ENCODE assay signal across 10 mouse cellular contexts in genomic region chr10:127751548-127751947, GRCm38 (mm10). TPM values are rescaled to one million over a fixed set of nuclear protein-coding genes. Genes with fewer than 3 reads are reported as not detected.
DNase-seq lines count a peak whose midpoint lies in the region; ATAC-seq and TF ChIP-seq lines count a peak whose summit lies in the region.
"Had no signal": no experiment of that assay in that cellular context is flagged by ENCODE, and none has a peak within 500 bp of the region (broad histone marks: within the 10 kb centered on the region; RNA-seq: fewer than 3 reads in every experiment).

TSS of gene Gpr182 (minus strand) at chr10:127751732.

- peak within 1 kb of the TSS; percentile 56; the same call in 1 of the 2 replicates for H3K4me3 ChIP-seq in gastrocnemius, adult 2 months
- peak within 1 kb of the TSS; percentile 26 for H3K4me3 ChIP-seq in lung, embryonic 15.5 days
- H3K4me3 ChIP-seq in thymus, adult 2 months (ENCODE audit: control insufficient read depth, insufficient read depth, low read length) = no peak within 1 kb of the TSS

- H3K9ac ChIP-seq in lung, embryonic 15.5 days = no peak within 1 kb of the TSS

- intact Hi-C loops in gastrocnemius, adult 2 months (cut with DNase I) = no loop called here

- peak within 1 kb of the TSS; percentile 43 for H3K4me2 ChIP-seq in lung, embryonic 15.5 days

- TF ChIP-seq CTCF in gastrocnemius, adult 2 months (IDR thresholded peaks at IDR 0.05) = no peak
- TF ChIP-seq CTCF in thymus, adult 2 months (IDR thresholded peaks at IDR 0.05; ENCODE audit: borderline replicate concordance, control insufficient read depth, extremely low read depth, insufficient read depth, low read length, poor library complexity) = no peak

- peaks cover 6% of the 10 kb centered on the region; the same call in 1 of the 2 replicates for H3K36me3 ChIP-seq in lung, embryonic 15.5 days
- no peaks in the 10 kb centered on the region for H3K36me3 ChIP-seq in thymus, adult 2 months (ENCODE audit: control insufficient read depth, insufficient read depth, low read length)

- DNase-seq in gastrocnemius, adult 2 months = no peak
- DNase-seq in gastrocnemius, adult 18-20 months (ENCODE audit: low spot score) = no peak
- peak; percentile 54 for DNase-seq in kidney, adult 9 months
- DNase-seq in left cerebral cortex, adult 18-20 months (ENCODE audit: low spot score in 2 of 2) = no peak
- no peak for DNase-seq in gastrocnemius, adult 8-10 months (ENCODE audit: low spot score in 2 of 2)
- no peak for DNase-seq in thymus, adult 2 months
- DNase-seq: cerebellum, postnatal 25 days; thymus, postnatal 25 days had no signal

- H3K4me1 ChIP-seq in lung, embryonic 15.5 days = peaks cover 17% of the 10 kb centered on the region
- H3K4me1 ChIP-seq in thymus, adult 2 months (replicated peaks; ENCODE audit: control insufficient read depth, insufficient read depth, low read length) = no peaks in the 10 kb centered on the region

- H3K9me3 ChIP-seq in lung, embryonic 15.5 days = no peaks in the 10 kb centered on the region

- H3K27me3 ChIP-seq in lung, embryonic 15.5 days = no peaks in the 10 kb centered on the region
- H3K27me3 ChIP-seq in thymus, adult 2 months (ENCODE audit: control insufficient read depth, insufficient read depth, low read length) = no peaks in the 10 kb centered on the region

- peak within 1 kb of the TSS; percentile 8; the same call in 1 of the 2 replicates for H3K27ac ChIP-seq in gastrocnemius, adult 2 months
- H3K27ac ChIP-seq in lung, embryonic 15.5 days = no peak within 1 kb of the TSS
- no peak within 1 kb of the TSS for H3K27ac ChIP-seq in thymus, adult 2 months (ENCODE audit: control insufficient read depth, insufficient read depth, low read length)

- no peak for TF ChIP-seq POLR2A in thymus, adult 2 months (IDR thresholded peaks at IDR 0.05; ENCODE audit: control insufficient read depth, extremely low read depth, insufficient read depth, low read length, poor library complexity)

- WGBS in lung, embryonic 15.5 days = 34% methylated on average over 8 of the region's 8 CpGs
- WGBS in thymus, adult 2 months = 85% methylated on average over 8 of the region's 8 CpGs

- ATAC-seq in common myeloid progenitor, adult 5-6 weeks (replicated peaks; ENCODE audit: low read depth, poor library complexity, severe bottlenecking) = peak; percentile 51
- ATAC-seq in lung, embryonic 15.5 days (ENCODE audit: borderline replicate concordance, extremely low read depth, low FRiP score, low TSS enrichment) = peak; percentile 58

RNA-seq across cellular contexts. Expression of gene Gpr182, which starts in this region (rescaled TPM):
- total RNA-seq in gastrocnemius, adult 2 months (2021) = under 1 TPM; 0.22 to 0.36 TPM
- under 1 TPM; 0.14 to 0.25 TPM for total RNA-seq in gastrocnemius, adult 18-20 months (2021)
- total RNA-seq in common myeloid progenitor, adult 5-6 weeks (2017) = not detected in 2 replicates
- polyA plus RNA-seq in lung, embryonic 15.5 days (2015; fragmentation: Nextera tagmentation; extraction: Ambion mirVana) = 10.4 and 11.8 TPM in 2 replicates
- 1 to 10 TPM; 1.5 to 2.2 TPM for total RNA-seq in left cerebral cortex, adult 18-20 months (2021)
- under 1 TPM; 0.34 to 0.48 (median 0.42) TPM for total RNA-seq in gastrocnemius, adult 8-10 months (2022)
- polyA plus RNA-seq in thymus, adult 2 months (2012; rRNA removed) = 2.3 and 2.4 TPM in 2 replicates

Comparison
In these comparisons a context has a peak if more than half of its experiments do, and no peak if none do; other contexts are left out.
1. Peak in ATAC-seq in common myeloid progenitor, adult 5-6 weeks; RNA of the gene not detected or under 1 TPM.